Mouse (Mus musculus) lung, adult 2 months (tissue): ENCODE results near the gene Atp5g1. TPM values are rescaled to one million over a fixed set of nuclear protein-coding genes. Genes with fewer than 3 reads are reported as not detected.
"Not testable (repeated sequence)": the region's sequence is repeated elsewhere in the genome, so short reads cannot be mapped to it uniquely, and the experiment has no call there.

Source experiments
- DNase-seq: peaks from one replicate; pipeline ENCODE4 v3.0.0; 2022
- H3K4me1 ChIP-seq: fragments of 200-500 bp; 2 replicates; pipeline ENCODE4 v1.6.1; 2011; ENCODE audit warnings: low read length; ENCODE audit not compliant: control insufficient read depth, insufficient read depth
- H3K4me3 ChIP-seq: fragments of 200-500 bp; replicated peaks from 2 replicates; pipeline ENCODE3; 2011; ENCODE audit warnings: low read depth, mild to moderate bottlenecking, control low read depth, low read length; ENCODE audit errors: extremely low read depth
- CTCF ChIP-seq: fragments of 200-500 bp; IDR thresholded peaks from 2 replicates; pipeline ENCODE4 v1.5.1; 2011; ENCODE audit warnings: mild to moderate bottlenecking, low read length, control low read depth; ENCODE audit not compliant: insufficient read depth
- POLR2A ChIP-seq: fragments of 200-500 bp; IDR thresholded peaks from 2 replicates; pipeline ENCODE4 v1.6.1; 2011; ENCODE audit warnings: low read depth, mild to moderate bottlenecking, control low read depth, low read length, borderline replicate concordance; ENCODE audit errors: extremely low read depth
- WGBS: fragments of 180-500 bp; shearing (Covaris S2); methylation state at CpG from one replicate; pipeline ENCODE4 v1.1.7; 2018; 5-methylcytosine and 5-hydroxymethylcytosine counted together
- polyA plus RNA-seq: library from polyadenylated mRNA; depleted of rRNA; stranded (reverse); fragments of >200 nt; gene quantifications from 2 replicates; pipeline ENCODE4 v1.2.3, GENCODE M21; 2012; rRNA removed

The Atp5g1 gene
- 235 and 352 TPM in 2 replicates for polyA plus RNA-seq

DNA sequence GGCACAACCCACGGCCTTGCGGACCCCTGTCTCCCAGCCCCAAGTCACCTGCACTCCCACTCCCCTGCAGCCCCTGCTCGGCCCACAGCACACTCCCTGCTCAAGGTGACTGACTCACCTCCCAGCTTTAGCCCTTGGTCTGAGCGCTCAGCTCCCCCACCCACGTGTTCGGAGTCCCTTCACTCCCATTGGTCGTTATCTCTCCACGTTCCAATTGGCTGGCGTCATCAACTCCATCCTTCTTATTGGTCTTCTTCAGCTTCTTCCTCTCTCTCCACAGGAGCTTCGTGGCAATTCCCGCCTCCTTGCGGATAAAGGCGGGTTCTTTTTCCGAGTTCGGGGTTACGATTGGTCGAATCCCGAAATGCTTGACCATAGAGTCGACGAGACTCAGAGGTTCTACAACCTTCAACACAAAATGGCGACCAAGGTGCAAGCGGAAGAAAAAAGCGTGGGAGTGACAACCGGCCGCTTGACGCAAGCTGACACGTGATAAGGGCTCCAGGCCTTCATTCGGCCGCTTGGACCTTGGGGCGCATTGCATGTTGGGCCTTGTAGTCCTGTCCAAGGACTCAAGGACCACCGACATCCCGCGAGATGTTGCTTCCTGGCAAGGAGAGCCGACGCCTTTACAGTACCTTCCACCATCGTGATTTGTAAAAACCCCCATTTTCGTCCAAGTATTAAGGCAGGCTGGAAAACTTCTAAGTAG is at the start of gene Atp5g1:
Gene Atp5g1 (minus strand): TSS at position 162 of the 712 bp plus-strand sequence.
- peak within 1 kb of the TSS; percentile 89 for H3K4me3 ChIP-seq
- peaks cover 6% of the 10 kb centered on the region; the same call in 1 of the 2 replicates for H3K4me1 ChIP-seq
- under 1% methylated on average over 37 of the region's 37 CpGs for WGBS
- no peak for TF ChIP-seq CTCF
- TF ChIP-seq POLR2A, result peak; percentile 93; the same call in 1 of the 2 replicates
- DNase-seq, result peak; percentile 99

DNA sequence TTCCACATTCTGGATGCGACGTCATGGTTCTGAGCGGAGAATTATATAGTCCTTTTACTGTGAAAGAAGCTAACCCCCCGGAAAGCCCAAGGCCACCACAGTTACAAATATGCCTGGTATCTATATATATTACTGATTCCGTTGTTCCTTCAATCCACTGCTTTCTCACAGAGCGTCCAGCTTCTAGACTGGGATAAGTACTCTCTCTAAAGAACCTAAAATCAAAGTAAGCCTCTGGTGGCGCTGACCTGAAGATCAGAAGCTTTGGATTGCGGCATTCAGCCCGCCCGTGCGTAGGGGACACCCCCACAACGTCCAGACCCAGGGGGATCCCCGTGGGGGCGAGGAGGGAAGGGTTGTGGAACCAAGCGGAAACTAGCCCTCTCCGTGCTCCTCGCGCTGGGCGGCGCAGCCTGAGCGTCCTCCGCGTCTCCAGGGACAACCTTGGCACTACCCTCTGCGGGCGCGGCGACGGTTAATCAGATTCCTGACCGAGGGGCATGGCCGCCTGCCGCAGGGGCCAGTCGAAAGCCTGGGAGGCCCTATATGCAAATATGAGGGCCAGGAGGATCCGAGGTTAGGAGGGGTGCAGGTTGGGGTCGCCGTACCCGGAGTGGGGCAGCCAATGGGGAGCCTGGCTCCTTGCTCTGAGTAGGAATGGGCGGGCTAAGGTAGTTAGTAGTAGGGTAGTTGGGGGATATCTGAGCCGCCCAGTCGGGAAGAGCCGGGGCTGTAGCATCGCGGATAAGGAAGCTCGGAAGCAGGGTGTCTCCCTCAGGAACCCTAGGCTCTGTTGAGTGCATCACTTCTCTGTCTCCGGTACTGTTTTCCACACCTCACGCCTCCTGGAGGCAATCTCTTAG is 48.8 kb upstream of the Atp5g1 start:
- peak; percentile 24 for DNase-seq

GRCm38 (mm10) chr11:96122806-96123205 is 47.3 kb upstream of the Atp5g1 start:
- H3K4me1 ChIP-seq, H3K4me3 ChIP-seq, DNase-seq: not testable (repeated sequence)
- WGBS, result 81% methylated on average over 4 of the region's 4 CpGs

More for the DNA sequence above, 48.8 kb upstream of the Atp5g1 start:
- TF ChIP-seq POLR2A, result peak; percentile 42; the same call in 1 of the 2 replicates
- no peak for TF ChIP-seq CTCF
- no peak overlapping the region for H3K4me3 ChIP-seq
- H3K4me1 ChIP-seq, result no peaks in the 10 kb centered on the region
- WGBS, result 3% methylated on average over 45 of the region's 45 CpGs

DNA sequence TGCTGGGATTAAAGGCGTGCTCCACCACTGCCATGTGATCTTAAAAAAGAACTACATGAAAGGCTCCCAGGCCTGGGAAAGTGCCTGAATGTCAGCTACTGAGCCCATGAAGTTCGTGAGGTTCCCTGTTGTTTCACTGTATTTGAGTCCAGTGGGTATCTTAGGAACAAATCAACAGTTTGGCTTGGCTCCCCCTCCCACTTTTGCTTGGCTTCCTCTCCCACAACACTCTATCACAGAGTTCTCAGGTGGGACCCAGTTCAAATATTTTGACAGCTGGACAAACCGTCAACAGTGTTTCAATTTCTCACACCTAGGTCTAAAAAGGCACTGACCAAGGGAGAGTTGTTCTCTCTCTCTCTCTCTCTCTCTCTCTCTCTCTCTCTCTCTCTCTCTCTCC is 43.9 kb upstream of the Atp5g1 start:
- Histone ChIP-seq H3K4me1 (no peaks in the 10 kb centered on the region), H3K4me3 (no peak overlapping the region)
- no peak for TF ChIP-seq CTCF
- no peak for TF ChIP-seq POLR2A
- DNase-seq, result no peak
- WGBS, result 59% methylated on average over 3 of the region's 3 CpGs

DNA sequence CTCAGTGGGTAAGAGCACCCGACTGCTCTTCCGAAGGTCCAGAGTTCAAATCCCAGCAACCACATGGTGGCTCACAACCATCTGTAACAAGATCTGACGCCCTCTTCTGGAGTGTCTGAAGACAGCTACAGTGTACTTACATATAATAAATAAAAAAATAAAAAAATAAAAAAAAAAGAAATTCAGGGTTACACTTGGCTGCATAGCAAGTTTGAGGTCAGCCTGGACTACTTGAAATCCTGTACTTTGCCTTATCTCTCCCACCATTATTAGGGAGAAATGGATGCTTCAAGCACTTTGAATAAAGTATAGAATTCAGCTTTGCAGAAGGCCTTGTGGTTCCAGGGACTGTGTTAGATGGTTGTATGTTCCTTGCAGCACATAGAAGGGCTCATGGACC is 41.5 kb upstream of the Atp5g1 start:
- WGBS, result 74% methylated on average over 3 of the region's 3 CpGs
- DNase-seq, H3K4me1 ChIP-seq, H3K4me3 ChIP-seq: not testable (repeated sequence)

DNA sequence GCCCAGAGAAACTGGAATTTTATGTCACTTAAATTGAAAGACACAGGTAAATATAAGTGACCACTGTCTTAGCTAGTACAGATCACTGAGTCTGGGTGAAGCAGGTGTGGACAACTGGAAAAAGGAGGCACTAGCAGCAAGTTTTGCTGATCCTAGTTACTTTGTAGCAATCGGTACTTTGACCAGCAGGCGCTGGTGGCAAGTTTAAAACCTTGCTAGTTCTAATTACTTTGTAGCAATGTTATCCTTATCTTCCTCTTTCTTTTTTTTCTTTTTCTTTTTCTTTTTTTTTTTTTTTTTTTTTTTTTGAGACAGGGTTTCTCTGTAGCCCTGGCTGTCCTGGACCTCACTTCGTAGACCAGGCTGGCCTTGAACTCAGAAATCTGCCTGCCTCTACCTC is 40.6 kb upstream of the Atp5g1 start:
- TF ChIP-seq CTCF (no peak), POLR2A (no peak)
- WGBS, result 89% methylated on average over 3 of the region's 3 CpGs

DNA sequence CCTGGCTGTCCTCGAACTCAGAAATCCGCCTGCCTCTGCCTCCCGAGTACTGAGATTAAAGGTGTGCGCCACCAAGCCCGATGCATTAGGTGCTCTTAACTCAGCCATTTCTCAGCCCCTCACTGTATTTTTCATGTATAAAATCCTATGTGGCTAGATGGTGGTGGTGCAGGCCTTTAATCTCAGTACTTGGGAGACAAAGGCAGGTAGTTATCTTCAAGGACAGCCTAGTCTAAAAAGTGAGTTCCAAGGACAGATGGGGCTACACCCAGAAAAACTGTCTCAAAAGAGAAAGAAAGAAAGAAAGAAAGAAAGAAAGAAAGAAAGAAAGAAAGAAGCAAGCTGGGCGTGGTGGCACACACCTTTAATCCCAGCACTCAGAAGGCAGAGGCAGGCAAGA is 39.9 kb upstream of the Atp5g1 start:
- H3K4me3 ChIP-seq, result no peak overlapping the region
- TF ChIP-seq CTCF, result no peak
- TF ChIP-seq POLR2A, result no peak
- no peak for DNase-seq
- H3K4me1 ChIP-seq, result no peaks in the 10 kb centered on the region
- WGBS, result 88% methylated on average over 6 of the region's 6 CpGs

More for the DNA sequence above, 40.6 kb upstream of the Atp5g1 start:
- H3K4me3 ChIP-seq, result no peak overlapping the region
- DNase-seq, result no peak
- H3K4me1 ChIP-seq, result no peaks in the 10 kb centered on the region

DNA sequence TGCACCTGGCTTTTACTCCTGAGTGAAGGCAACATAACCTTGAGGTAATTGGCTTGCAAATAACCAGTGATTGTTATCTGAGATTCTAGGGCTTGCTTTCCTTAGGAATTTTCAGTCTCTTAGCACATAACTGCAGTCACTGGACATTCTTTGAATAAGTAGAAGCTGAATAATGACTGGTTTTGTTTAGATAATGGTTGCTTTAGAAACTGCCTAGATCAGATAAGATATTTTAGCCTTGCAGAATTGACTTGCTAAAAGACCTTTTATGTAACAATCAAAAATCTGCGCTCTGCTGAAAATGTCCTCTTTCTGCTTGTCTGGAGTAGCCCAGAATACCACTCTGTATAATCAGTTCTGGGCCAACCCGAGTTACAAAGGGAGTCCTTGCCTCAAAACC is 38.6 kb upstream of the Atp5g1 start:
- Histone ChIP-seq H3K4me3 (no peak overlapping the region), H3K4me1 (no peaks in the 10 kb centered on the region)
- no peak for TF ChIP-seq POLR2A
- no peak for TF ChIP-seq CTCF
- WGBS, result 35% methylated on average over 2 of the region's 2 CpGs
- DNase-seq, result no peak

GRCm38 (mm10) chr11:96111751-96112150 is 36.3 kb upstream of the Atp5g1 start, which contains the start of gene Calcoco2:
Calcoco2 (minus strand) TSS chr11:96111964.
- 45% methylated on average over 14 of the region's 14 CpGs for WGBS
- DNase-seq, result no peak
- no peak for TF ChIP-seq POLR2A

DNA sequence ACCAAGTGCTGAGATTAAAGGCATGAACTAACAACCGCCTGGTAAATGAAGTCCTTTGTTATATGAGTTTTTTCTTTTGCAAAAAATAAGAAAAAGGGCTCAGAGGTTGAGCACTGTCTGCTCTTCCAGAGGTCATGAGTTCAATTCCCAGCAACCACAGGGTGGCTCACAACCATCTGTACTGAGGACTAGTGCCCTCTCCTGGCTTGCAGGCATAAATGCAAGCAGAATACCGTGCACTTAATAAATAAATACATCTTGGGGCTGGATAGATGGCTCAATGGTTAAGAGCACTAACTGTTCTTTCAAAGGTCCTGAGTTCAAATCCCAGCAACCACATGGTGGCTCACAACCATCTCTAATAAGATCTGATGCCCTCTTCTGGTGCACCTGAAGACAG is 35.5 kb upstream of the Atp5g1 start:
- H3K4me1 ChIP-seq, DNase-seq, H3K4me3 ChIP-seq: not testable (repeated sequence)
- 57% methylated on average over 2 of the region's 2 CpGs for WGBS

More at GRCm38 (mm10) chr11:96111751-96112150, 36.3 kb upstream of the Atp5g1 start, which contains the start of gene Calcoco2:
- H3K4me3 ChIP-seq, result no peak within 1 kb of the TSS
- H3K4me1 ChIP-seq, result no peaks in the 10 kb centered on the region
